Mouse (Mus musculus) midbrain, embryonic 15.5 days (tissue): Measurements from ENCODE around the gene Klhdc1. TPM values are rescaled to one million over a fixed set of nuclear protein-coding genes. Genes with fewer than 3 reads are reported as not detected.
A peak's percentile ranks its signal among the peaks of the same experiment; 100 is the strongest.

ENCODE experiments used
- ATAC-seq: fragments of 200-750 bp; cut with Nextera tagmentation; replicated peaks from 2 replicates; pipeline ENCODE4 v1.8.0; 2017; ENCODE audit warnings: moderate TSS enrichment
- H3K27ac ChIP-seq: fragments of 300-500 bp; sonication (generic); 2 replicates; pipeline ENCODE4 v1.5.1; 2015; ENCODE audit warnings: mild to moderate bottlenecking, inconsistent platforms
- H3K27me3 ChIP-seq: fragments of 300-500 bp; sonication (generic); replicated peaks from 2 replicates; pipeline ENCODE4 v1.6.1; 2015; ENCODE audit warnings: inconsistent platforms
- H3K36me3 ChIP-seq: fragments of 300-500 bp; sonication (generic); replicated peaks from 2 replicates; pipeline ENCODE4 v1.6.1; 2015; ENCODE audit warnings: inconsistent platforms
- H3K4me1 ChIP-seq: fragments of 300-500 bp; sonication (generic); 2 replicates; pipeline ENCODE4 v1.6.1; 2015; ENCODE audit warnings: inconsistent platforms
- H3K4me2 ChIP-seq: fragments of 300-500 bp; sonication (generic); 2 replicates; pipeline ENCODE4 v1.6.1; 2015; ENCODE audit warnings: inconsistent platforms, mild to moderate bottlenecking, moderate library complexity
- H3K4me3 ChIP-seq: fragments of 300-500 bp; sonication (generic); 2 replicates; pipeline ENCODE4 v1.5.1; 2015; ENCODE audit warnings: mild to moderate bottlenecking, inconsistent platforms
- H3K9ac ChIP-seq: fragments of 300-500 bp; sonication (generic); 2 replicates; pipeline ENCODE4 v1.6.1; 2015; ENCODE audit warnings: mild to moderate bottlenecking, inconsistent platforms
- H3K9me3 ChIP-seq: fragments of 300-500 bp; sonication (generic); 2 replicates; pipeline ENCODE4 v1.6.1; 2016; ENCODE audit warnings: inconsistent platforms
- whole genome bisulfite sequencing: fragments of 180-500 bp; shearing (Covaris S2); methylation state at CpG from one replicate; pipeline ENCODE4 v1.1.7; 2015; ENCODE audit warnings: mixed read lengths; 5-methylcytosine and 5-hydroxymethylcytosine counted together
- polyA plus RNA-seq: library from polyadenylated mRNA; unstranded; fragments of >200 nt; fragmentation: Nextera tagmentation; extraction: Ambion mirVana; gene quantifications from 2 replicates; pipeline ENCODE4 v1.2.1, GENCODE M21; 2015

The Klhdc1 gene
- polyA plus RNA-seq, 1 experiment from 2014 or later: 14.6 TPM

GRCm38 (mm10) chr12:69210056-69210979, 30.7 kb upstream of the Klhdc1 start:
- Histone ChIP-seq H3K9me3 (no peaks in the 10 kb centered on the region), H3K9ac (no peak overlapping the region), H3K27ac (no peak overlapping the region), H3K4me2 (no peak overlapping the region), H3K36me3 (no peaks in the 10 kb centered on the region), H3K27me3 (no peaks in the 10 kb centered on the region), H3K4me3 (no peak overlapping the region), H3K4me1 (no peaks in the 10 kb centered on the region)
- WGBS: 90% methylated on average over 18 of the region's 18 CpGs
- ATAC-seq: no peak

- no peaks in the 10 kb centered on the region for H3K36me3 ChIP-seq
- 79% methylated on average over 5 of the region's 5 CpGs for WGBS
- no peak overlapping the region for H3K4me2 ChIP-seq
- no peaks in the 10 kb centered on the region for H3K4me1 ChIP-seq
- no peaks in the 10 kb centered on the region for H3K27me3 ChIP-seq
- H3K27ac ChIP-seq: no peak overlapping the region
- no peak overlapping the region for H3K9ac ChIP-seq
- no peak for ATAC-seq
- no peak overlapping the region for H3K4me3 ChIP-seq
- no peaks in the 10 kb centered on the region for H3K9me3 ChIP-seq
Measured at GRCm38 (mm10) chr12:69211057-69211456, 29.9 kb upstream of the Klhdc1 start.

DNA sequence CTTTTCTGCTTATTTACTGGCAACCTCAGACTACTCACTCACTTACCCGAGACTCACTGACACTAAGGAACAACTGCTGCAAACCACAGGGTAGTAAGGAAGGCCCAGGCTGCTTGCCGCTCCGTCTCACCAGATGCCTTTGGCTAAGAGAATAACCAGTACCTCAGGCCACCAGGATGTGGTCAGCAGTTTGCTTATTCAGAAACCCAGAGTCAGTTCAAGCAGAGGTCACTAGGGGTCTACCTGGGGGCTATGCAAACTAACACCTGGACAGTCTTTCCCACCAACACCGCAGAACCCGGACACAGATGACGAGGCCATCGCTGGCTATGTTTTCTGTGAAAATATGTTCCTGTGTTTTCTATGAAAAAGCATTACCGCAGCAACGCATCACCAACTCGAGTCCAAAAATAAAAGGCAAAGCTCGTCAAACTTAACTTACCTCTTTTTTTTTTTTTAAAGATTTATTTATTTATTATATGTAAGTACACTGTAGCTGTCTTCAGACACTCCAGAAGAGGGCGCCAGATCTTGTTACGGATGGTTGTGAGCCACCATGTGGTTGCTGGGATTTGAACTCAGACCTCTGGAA, 27.7 kb upstream of the Klhdc1 start:
- Histone ChIP-seq H3K27me3 (no peaks in the 10 kb centered on the region), H3K36me3 (no peaks in the 10 kb centered on the region), H3K27ac (no peak overlapping the region), H3K4me1 (no peaks in the 10 kb centered on the region), H3K9me3 (no peaks in the 10 kb centered on the region), H3K4me2 (no peak overlapping the region), H3K9ac (no peak overlapping the region), H3K4me3 (no peak overlapping the region)
- 94% methylated on average over 13 of the region's 13 CpGs for WGBS
- ATAC-seq: no peak

DNA sequence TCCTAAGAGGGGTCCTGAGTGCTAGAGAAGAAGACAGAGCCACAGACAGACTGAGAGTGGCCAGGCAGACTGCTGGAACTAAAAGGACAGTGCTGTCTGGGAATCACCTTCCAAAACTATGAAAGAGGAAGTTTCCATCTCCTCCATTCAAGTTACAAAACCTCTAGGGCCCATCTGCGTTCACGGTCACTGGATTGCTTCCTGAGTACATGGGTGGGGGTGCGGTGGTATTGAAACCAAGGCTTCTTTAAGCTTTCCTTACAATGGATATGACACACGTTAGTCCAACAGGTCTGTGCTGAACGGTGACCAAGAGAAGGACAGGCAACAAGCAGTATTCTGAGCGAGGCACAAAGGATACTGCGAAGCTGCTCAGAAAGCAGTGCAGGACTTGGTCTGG, 26.6 kb upstream of the Klhdc1 start:
- H3K4me2 ChIP-seq: no peak overlapping the region
- 91% methylated on average over 7 of the region's 7 CpGs for WGBS
- H3K4me3 ChIP-seq: no peak overlapping the region
- H3K9ac ChIP-seq: no peak overlapping the region
- H3K27me3 ChIP-seq: no peaks in the 10 kb centered on the region
- no peak overlapping the region for H3K27ac ChIP-seq
- no peak for ATAC-seq
- H3K36me3 ChIP-seq: no peaks in the 10 kb centered on the region
- H3K4me1 ChIP-seq: no peaks in the 10 kb centered on the region
- no peaks in the 10 kb centered on the region for H3K9me3 ChIP-seq

- Histone ChIP-seq H3K9ac (no peak overlapping the region), H3K27ac (no peak overlapping the region), H3K27me3 (no peaks in the 10 kb centered on the region), H3K4me1 (no peaks in the 10 kb centered on the region), H3K4me3 (no peak overlapping the region), H3K9me3 (no peaks in the 10 kb centered on the region), H3K36me3 (no peaks in the 10 kb centered on the region), H3K4me2 (no peak overlapping the region)
- ATAC-seq: no peak
- WGBS: 85% methylated on average over 3 of the region's 3 CpGs
Measured at GRCm38 (mm10) chr12:69215000-69215785, 25.8 kb upstream of the Klhdc1 start.

GRCm38 (mm10) chr12:69216587-69216986, 24.4 kb upstream of the Klhdc1 start:
- Histone ChIP-seq H3K9ac (no peak overlapping the region), H3K36me3 (no peaks in the 10 kb centered on the region), H3K4me3 (no peak overlapping the region), H3K4me1 (no peaks in the 10 kb centered on the region), H3K4me2 (no peak overlapping the region), H3K9me3 (no peaks in the 10 kb centered on the region), H3K27ac (no peak overlapping the region), H3K27me3 (no peaks in the 10 kb centered on the region)
- WGBS: 97% methylated on average over 7 of the region's 7 CpGs
- ATAC-seq: no peak

DNA sequence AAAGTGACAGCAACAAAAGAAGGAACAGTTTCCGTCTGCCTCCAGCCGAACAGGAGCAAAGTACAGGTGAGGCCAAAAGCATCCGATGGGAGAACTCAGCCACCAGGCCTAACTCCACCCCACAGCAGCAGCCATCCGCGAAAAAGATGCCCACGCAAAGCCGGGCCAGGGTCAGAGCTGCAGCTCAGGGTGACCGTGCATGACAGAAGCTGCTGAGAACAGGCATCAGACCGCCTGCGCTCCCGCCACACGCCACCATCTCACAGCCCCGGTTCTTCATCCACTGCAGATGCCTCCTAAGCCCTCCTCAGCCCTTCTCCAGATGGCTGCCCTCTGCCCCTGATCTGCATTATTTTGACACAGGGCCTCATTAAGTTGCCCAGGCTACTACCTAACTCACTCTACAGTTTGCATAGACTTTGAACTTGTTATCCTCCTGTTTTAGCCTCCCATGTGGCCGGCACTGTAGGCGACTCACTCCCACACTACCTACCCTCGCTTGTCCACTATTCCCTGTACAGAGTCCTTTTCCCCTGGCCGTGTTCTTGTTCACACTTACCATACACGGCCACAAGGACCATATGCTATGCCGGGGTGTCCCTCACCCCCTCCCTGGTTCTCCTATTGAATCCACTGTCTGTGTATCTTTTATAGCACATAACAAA, 20.2 kb upstream of the Klhdc1 start:
- Histone ChIP-seq H3K36me3 (no peaks in the 10 kb centered on the region), H3K27ac (no peak overlapping the region), H3K4me2 (no peak overlapping the region), H3K4me3 (no peak overlapping the region), H3K9ac (no peak overlapping the region), H3K4me1 (no peaks in the 10 kb centered on the region), H3K27me3 (no peaks in the 10 kb centered on the region), H3K9me3 (no peaks in the 10 kb centered on the region)
- no peak for ATAC-seq
- 89% methylated on average over 19 of the region's 19 CpGs for WGBS

DNA sequence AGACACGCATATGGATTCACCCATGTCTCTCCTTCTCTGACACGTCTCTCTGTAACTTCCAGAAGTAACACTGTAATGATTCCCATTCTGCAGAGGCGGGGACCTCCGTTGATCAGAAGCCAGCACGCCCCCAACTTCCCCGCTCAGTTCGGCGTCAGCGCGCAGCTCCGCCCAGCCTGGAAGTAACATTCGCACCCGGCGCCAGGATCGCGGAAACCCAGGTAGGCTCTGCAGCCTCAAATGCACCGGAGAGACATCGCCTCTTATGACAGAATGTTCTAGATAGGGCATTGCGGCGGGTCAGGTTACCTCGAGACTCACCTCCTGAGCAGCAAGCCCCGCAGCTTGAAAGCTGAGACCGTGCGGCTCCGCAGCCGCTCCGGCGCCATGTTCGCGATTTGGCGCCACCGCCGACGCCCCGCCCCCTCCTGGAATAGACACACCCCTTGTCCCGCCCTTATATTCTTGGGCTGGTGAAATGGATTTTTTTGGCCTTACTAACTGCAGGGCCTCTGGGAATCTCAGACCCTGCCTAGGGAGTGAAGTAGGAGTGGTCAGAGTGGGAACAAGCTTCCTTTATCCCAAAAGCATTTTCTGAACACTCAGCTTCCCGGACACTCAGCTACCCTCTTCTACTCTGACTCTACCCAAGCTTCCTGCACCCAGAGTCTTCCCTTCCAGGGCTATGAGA, 13.1 kb upstream of the Klhdc1 start, which contains the start of gene Pole2:
Gene Pole2, minus strand, starts transcription at position 420 of the 691 bp plus-strand sequence.
- peak within 1 kb of the TSS; percentile 56 for H3K4me2 ChIP-seq
- WGBS: under 1% methylated on average over 37 of the region's 37 CpGs
- no peaks in the 10 kb centered on the region for H3K27me3 ChIP-seq
- H3K9me3 ChIP-seq: no peaks in the 10 kb centered on the region
- H3K36me3 ChIP-seq: no peaks in the 10 kb centered on the region
- peak within 1 kb of the TSS; percentile 75 for H3K27ac ChIP-seq
- H3K4me1 ChIP-seq: no peaks in the 10 kb centered on the region
- peak within 1 kb of the TSS; percentile 55 for H3K9ac ChIP-seq
- peak within 1 kb of the TSS; percentile 82 for H3K4me3 ChIP-seq
- ATAC-seq: peak; percentile 95

DNA sequence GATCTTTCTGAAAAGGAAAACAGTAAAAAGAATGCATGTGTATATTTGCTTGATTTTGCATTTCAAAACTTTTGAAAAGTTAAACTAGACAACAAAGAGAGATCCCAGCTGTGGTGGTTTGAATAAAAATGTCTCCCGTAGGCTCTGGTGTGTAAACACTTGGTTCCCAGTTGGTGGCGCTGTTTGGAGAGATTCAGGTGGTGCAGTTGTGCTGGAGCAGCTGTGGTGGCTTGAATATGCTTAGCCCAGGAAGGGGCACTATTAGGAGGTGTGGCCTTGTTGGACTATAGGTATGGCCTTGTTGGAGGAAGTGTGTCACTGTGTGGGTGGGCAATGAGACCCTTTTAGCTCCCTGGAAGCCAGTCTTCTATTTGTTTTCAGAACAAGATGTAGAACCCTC, 11.7 kb upstream of the Klhdc1 start:
- Histone ChIP-seq H3K27me3 (no peaks in the 10 kb centered on the region), H3K4me3 (no peak overlapping the region), H3K9me3 (no peaks in the 10 kb centered on the region), H3K27ac (no peak overlapping the region), H3K4me2 (no peak overlapping the region), H3K9ac (no peak overlapping the region), H3K36me3 (no peaks in the 10 kb centered on the region), H3K4me1 (no peaks in the 10 kb centered on the region)
- no peak for ATAC-seq
- WGBS: 64% methylated on average over 2 of the region's 2 CpGs

GRCm38 (mm10) chr12:69235782-69236181, 5.2 kb upstream of the Klhdc1 start:
- Histone ChIP-seq H3K27ac (no peak overlapping the region), H3K27me3 (no peaks in the 10 kb centered on the region), H3K9me3 (no peaks in the 10 kb centered on the region), H3K4me2 (no peak overlapping the region), H3K36me3 (no peaks in the 10 kb centered on the region), H3K9ac (no peak overlapping the region), H3K4me3 (no peak overlapping the region), H3K4me1 (peaks cover 3% of the 10 kb centered on the region; the same call in 1 of the 2 replicates)
- no peak for ATAC-seq
- 93% methylated on average over 6 of the region's 6 CpGs for WGBS

DNA sequence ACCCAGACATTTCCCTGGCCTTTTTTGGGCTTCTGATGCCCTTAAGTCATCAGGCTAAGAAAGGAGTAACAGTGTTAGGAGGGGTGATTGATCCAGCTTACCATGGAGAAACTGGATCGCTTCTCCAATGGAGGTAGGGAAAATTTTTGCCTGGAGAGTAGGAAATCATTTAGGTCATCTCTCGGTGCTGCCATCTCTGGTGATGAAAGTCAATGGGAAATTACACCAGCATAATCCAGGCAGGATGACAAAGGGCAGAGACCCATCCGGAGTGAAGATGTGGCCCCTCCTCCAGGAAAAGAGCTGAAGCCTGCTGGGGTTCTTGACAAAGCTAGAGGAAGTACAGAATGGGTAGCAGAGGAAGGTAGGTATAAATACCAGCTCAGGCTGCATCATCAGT, 2.7 kb upstream of the Klhdc1 start:
- Histone ChIP-seq H3K9ac (no peak overlapping the region), H3K27me3 (no peaks in the 10 kb centered on the region), H3K9me3 (no peaks in the 10 kb centered on the region), H3K4me1 (peaks cover 7% of the 10 kb centered on the region), H3K4me2 (no peak overlapping the region), H3K36me3 (no peaks in the 10 kb centered on the region), H3K27ac (no peak overlapping the region), H3K4me3 (no peak overlapping the region)
- no peak for ATAC-seq
- WGBS: 30% methylated on average over 3 of the region's 3 CpGs
